Mouse (Mus musculus) midbrain, embryonic 11.5 days (tissue): Measurements from ENCODE around the gene Fxyd5. TPM values are rescaled to one million over a fixed set of nuclear protein-coding genes. Genes with fewer than 3 reads are reported as not detected.

Source experiments
- ATAC-seq: fragments of 200-750 bp; cut with Nextera tagmentation; 2 replicates; pipeline ENCODE4 v1.8.0; 2017; ENCODE audit warnings: moderate TSS enrichment, moderate library complexity; ENCODE audit not compliant: low FRiP score
- DNase-seq: peaks from one replicate; pipeline ENCODE4 v3.0.0; 2015; ENCODE audit warnings: low spot score; ENCODE audit errors: missing footprints
- H3K27ac ChIP-seq: fragments of 300-500 bp; sonication (generic); 2 replicates; pipeline ENCODE4 v1.5.1; 2014; ENCODE audit warnings: low read depth, low read length
- H3K27me3 ChIP-seq: fragments of 300-500 bp; sonication (generic); 2 replicates; pipeline ENCODE4 v1.6.1; 2014; ENCODE audit warnings: mild to moderate bottlenecking, low read length, moderate library complexity, mixed read lengths; ENCODE audit not compliant: control insufficient read depth, insufficient read depth
- H3K36me3 ChIP-seq: fragments of 300-500 bp; sonication (generic); 2 replicates; pipeline ENCODE4 v1.6.1; 2014; ENCODE audit warnings: mild to moderate bottlenecking, low read length, moderate library complexity, mixed read lengths; ENCODE audit not compliant: control insufficient read depth, insufficient read depth
- H3K4me1 ChIP-seq: fragments of 300-500 bp; sonication (generic); 2 replicates; pipeline ENCODE4 v1.6.1; 2014; ENCODE audit warnings: low read length; ENCODE audit not compliant: control insufficient read depth, insufficient read depth
- H3K4me2 ChIP-seq: fragments of 300-500 bp; sonication (generic); 2 replicates; pipeline ENCODE4 v1.6.1; 2014; ENCODE audit warnings: mild to moderate bottlenecking, moderate library complexity
- H3K4me3 ChIP-seq: fragments of 300-500 bp; sonication (generic); 2 replicates; pipeline ENCODE4 v1.5.1; 2014; ENCODE audit warnings: low read depth, low read length
- H3K9ac ChIP-seq: fragments of 300-500 bp; sonication (generic); 2 replicates; pipeline ENCODE4 v1.6.1; 2014; ENCODE audit warnings: low read length
- H3K9me3 ChIP-seq: fragments of 300-500 bp; sonication (generic); 2 replicates; pipeline ENCODE4 v1.6.1; 2016; ENCODE audit warnings: low read length; ENCODE audit not compliant: control insufficient read depth
- WGBS: fragments of 180-500 bp; shearing (Covaris S2); extraction: QIAGEN DNeasy Blood & Tissue Kit; methylation state at CpG from one replicate; pipeline ENCODE4 v1.1.7; 2014; 5-methylcytosine and 5-hydroxymethylcytosine counted together
- polyA plus RNA-seq: library from polyadenylated mRNA; unstranded; fragments of >200 nt; fragmentation: Nextera tagmentation; extraction: Ambion mirVana; gene quantifications from 2 replicates; pipeline ENCODE4 v1.2.1, GENCODE M21; 2014

The Fxyd5 gene
- polyA plus RNA-seq, 1 experiment from 2014 or later = 11.3 TPM

DNA sequence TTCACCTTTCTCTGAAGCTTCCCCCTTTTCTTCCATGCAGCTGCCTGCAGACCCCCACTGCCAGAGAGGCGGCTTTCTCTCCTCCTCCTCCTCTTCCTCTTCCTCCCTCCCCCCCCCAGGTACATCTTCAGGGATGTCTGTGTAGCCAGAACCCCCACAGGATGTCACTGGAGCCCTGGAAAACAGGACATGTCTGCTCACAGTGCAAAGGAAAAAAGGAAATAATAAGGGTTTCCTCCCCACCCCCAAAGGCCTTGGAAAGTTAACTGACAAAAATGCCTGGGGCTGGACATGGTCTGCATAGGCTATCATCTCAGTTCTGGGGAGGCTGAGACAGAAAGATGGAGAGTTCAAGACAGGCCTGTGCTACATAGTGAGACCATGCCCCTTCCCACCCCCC is 38.8 kb upstream of the Fxyd5 start:
- no peak overlapping the region for H3K27ac ChIP-seq
- H3K9ac ChIP-seq = no peak overlapping the region
- H3K9me3 ChIP-seq = no peaks in the 10 kb centered on the region
- no peak overlapping the region for H3K4me2 ChIP-seq
- ATAC-seq (no peak), DNase-seq (no peak)
- H3K27me3 ChIP-seq = no peaks in the 10 kb centered on the region
- peaks cover 4% of the 10 kb centered on the region; the same call in 1 of the 2 replicates for H3K4me1 ChIP-seq
- WGBS = 61% methylated on average over 1 of the region's 1 CpGs
- H3K36me3 ChIP-seq = no peaks in the 10 kb centered on the region
- no peak overlapping the region for H3K4me3 ChIP-seq

DNA sequence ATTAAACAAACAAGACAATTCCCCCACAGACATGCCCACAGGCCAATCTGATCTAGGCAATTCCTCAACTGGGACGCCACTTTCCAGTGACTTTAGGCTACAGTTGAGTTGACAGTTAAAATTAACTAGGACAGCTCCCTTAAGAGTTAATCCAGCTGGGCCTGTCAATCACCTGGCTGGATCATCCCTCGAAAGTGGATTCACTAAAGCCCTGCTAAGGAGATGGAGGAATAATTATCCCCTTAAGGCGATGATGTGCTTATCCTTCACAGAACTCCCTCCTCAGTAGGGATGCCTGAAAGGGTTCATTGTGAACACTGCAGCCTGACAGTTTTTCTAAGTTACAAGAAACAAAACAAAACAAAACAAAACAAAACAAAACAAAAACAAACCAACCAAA is 38.3 kb upstream of the Fxyd5 start:
- Histone ChIP-seq H3K27ac (no peak overlapping the region), H3K9ac (no peak overlapping the region), H3K4me2 (no peak overlapping the region), H3K4me1 (peaks cover 4% of the 10 kb centered on the region; the same call in 1 of the 2 replicates), H3K4me3 (no peak overlapping the region), H3K36me3 (no peaks in the 10 kb centered on the region), H3K27me3 (no peaks in the 10 kb centered on the region), H3K9me3 (no peaks in the 10 kb centered on the region)
- DNase-seq = no peak
- ATAC-seq = no peak
- 47% methylated on average over 3 of the region's 3 CpGs for WGBS

DNA sequence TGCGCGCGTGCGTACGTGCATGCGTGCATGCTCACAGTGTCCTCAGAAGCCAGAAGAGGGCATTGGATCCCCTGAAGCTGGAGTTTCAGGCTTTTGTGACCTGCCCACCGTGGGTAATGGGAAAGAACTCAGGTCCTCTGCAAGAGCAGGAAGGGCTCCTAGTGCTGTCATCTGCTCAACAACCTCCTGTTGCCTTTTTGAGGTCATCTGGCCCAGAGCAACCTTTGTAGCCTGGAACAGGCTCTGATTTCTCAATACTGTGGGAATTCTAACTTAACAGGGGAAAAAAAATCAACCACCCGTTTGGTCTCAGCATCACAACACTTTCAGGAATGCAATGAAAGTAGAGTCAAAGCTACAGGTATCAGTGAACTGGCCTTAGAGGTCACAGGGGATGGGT is 37.4 kb upstream of the Fxyd5 start:
- H3K4me3 ChIP-seq = no peak overlapping the region
- WGBS = 90% methylated on average over 8 of the region's 8 CpGs
- no peak for ATAC-seq
- H3K9me3 ChIP-seq = no peaks in the 10 kb centered on the region
- no peaks in the 10 kb centered on the region for H3K27me3 ChIP-seq
- H3K9ac ChIP-seq = no peak overlapping the region
- no peak for DNase-seq
- H3K36me3 ChIP-seq = no peaks in the 10 kb centered on the region
- no peaks in the 10 kb centered on the region for H3K4me1 ChIP-seq
- H3K27ac ChIP-seq = no peak overlapping the region
- H3K4me2 ChIP-seq = no peak overlapping the region

DNA sequence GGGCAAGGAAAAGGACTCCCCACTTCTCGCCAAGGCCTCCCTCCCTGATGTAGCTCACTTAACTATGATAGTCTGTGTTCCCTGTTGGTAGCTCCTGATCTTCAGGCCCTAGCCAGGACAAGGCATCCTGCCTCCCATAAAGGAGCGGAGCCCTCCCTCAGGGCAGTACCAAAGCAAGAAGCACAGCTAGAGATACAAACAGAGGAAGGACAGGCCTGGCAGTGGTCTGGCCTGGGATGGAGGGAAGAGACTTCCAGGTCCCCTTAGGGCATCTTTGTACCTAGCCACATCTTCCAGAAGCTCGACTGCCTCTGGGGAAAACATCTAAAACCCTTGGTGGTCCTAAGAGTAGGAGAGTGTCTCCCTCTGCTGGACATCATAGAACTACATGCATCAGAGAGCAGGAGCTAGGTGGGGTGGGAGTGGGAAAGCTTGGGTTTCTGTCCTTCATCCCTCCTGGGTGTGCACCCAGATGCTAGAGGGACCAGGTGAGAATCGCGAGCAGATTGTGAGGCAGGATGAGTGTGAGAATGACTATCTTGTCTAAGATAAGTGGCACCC is 35.7 kb upstream of the Fxyd5 start:
- WGBS = 42% methylated on average over 5 of the region's 5 CpGs
- Histone ChIP-seq H3K4me2 (no peak overlapping the region), H3K36me3 (no peaks in the 10 kb centered on the region), H3K4me1 (no peaks in the 10 kb centered on the region), H3K27me3 (no peaks in the 10 kb centered on the region), H3K4me3 (no peak overlapping the region), H3K9ac (no peak overlapping the region), H3K27ac (no peak overlapping the region), H3K9me3 (no peaks in the 10 kb centered on the region)
- no peak for ATAC-seq
- DNase-seq = peak; percentile 79

DNA sequence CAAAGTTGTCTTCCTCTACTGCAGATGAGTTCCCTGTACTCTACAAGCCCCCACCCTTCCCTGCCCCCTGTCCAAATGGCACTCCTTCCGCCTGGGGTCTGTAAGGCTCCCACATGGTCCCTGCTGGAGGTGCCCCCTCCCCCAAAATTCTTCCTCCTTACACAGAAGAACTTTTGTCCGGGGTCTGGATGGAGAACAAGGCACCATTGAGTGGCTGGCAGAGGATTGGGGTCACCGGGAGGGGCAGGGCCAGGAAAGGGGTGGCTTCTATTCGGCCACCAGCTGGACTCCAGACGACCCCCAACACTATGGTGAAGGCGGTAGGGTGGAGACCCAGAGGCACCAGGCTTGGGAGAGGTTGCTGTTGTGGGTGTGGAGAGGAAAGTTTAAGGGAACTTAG is 35.2 kb upstream of the Fxyd5 start:
- 66% methylated on average over 6 of the region's 6 CpGs for WGBS
- Histone ChIP-seq H3K27ac (no peak overlapping the region), H3K36me3 (no peaks in the 10 kb centered on the region)

DNA sequence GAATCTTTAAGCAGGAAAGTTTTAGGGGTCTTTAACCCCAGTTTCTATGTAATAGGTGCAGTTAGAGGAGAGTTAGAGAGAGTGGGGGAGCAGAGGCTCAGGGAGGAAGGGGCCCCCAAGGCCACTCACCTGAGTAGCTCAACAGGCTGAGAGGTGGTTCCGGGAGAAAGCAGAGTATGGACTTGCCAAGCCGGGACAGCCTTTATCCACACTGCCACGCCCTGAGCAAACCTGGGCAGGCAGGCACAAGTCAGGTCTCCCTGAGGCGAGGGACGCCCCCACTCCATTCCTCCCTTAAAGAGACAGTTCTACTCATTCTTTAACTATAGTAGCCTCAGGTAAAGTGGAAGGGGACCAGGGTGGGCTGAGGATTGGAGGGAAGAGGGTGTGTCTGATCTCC is 34.2 kb upstream of the Fxyd5 start, which contains the start of gene Fxyd3:
Gene Fxyd3 (minus strand): TSS at position 213 of the 400 bp plus-strand sequence.
- Histone ChIP-seq H3K27me3 (no peaks in the 10 kb centered on the region), H3K4me1 (no peaks in the 10 kb centered on the region), H3K36me3 (no peaks in the 10 kb centered on the region), H3K9ac (no peak within 1 kb of the TSS), H3K27ac (no peak within 1 kb of the TSS), H3K4me2 (no peak within 1 kb of the TSS), H3K4me3 (no peak within 1 kb of the TSS), H3K9me3 (no peaks in the 10 kb centered on the region)
- 61% methylated on average over 5 of the region's 5 CpGs for WGBS
- ATAC-seq = no peak
- DNase-seq = no peak

More for the DNA sequence above, 35.2 kb upstream of the Fxyd5 start:
- H3K4me1 ChIP-seq = no peaks in the 10 kb centered on the region
- H3K4me2 ChIP-seq = no peak overlapping the region
- no peak for ATAC-seq
- no peak for DNase-seq
- H3K4me3 ChIP-seq = no peak overlapping the region
- no peaks in the 10 kb centered on the region for H3K9me3 ChIP-seq
- H3K9ac ChIP-seq = no peak overlapping the region
- no peaks in the 10 kb centered on the region for H3K27me3 ChIP-seq

DNA sequence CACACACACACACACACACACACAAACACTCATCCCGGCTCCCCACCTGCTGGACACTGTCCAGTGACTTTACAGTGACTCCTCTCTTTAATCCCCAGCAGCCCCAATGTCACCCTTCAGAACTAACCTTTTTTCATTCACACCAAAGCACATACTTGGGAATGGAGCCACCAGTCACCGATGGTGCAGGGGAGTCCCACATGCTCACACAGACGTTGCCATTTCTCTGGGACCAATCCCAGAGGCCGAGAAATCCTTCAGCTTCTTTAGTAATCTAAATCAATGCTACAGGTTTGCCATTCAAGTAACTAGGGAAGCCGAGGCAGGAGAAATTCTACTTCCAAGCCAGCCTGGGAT is 32.4 kb upstream of the Fxyd5 start:
- no peak overlapping the region for H3K4me2 ChIP-seq
- DNase-seq = no peak
- no peak overlapping the region for H3K9ac ChIP-seq
- no peaks in the 10 kb centered on the region for H3K9me3 ChIP-seq
- ATAC-seq = no peak
- H3K4me3 ChIP-seq = no peak overlapping the region
- H3K27ac ChIP-seq = no peak overlapping the region
- 85% methylated on average over 5 of the region's 5 CpGs for WGBS
- H3K4me1 ChIP-seq = no peaks in the 10 kb centered on the region
- H3K36me3 ChIP-seq = no peaks in the 10 kb centered on the region
- H3K27me3 ChIP-seq = no peaks in the 10 kb centered on the region

DNA sequence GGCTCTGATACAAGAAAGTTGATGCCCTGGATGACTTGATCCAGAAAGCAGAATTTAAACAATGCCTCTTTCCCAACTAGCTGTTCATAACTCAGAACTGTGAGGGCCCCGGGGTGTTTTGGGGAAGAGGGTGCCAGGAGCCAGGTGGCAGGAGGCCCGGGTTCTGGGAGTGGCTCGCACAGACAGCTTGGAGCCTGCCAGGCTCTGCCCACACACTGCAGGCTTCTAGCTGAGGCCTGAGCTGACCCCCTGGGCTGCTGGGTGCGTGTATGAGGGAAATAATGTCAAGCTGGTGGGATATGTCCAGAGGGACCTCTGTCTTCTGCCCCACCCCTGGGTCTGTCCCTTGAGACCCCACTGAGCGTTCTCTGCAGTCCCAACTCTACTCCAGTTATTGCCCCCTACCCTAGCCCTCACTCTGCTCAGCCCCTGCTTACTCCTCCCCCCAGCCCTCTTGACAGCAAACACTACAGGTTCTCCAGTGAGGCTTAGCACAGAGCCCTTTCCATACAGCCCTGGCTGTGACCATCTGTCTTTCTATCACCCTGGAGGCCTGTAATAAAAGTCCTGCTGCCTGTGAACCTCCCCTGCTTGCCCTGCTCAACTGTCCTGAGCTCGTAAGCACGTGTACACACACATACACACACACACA is 31.9 kb upstream of the Fxyd5 start:
- Histone ChIP-seq H3K9ac (no peak overlapping the region), H3K9me3 (no peaks in the 10 kb centered on the region), H3K4me1 (no peaks in the 10 kb centered on the region), H3K36me3 (no peaks in the 10 kb centered on the region), H3K4me2 (no peak overlapping the region), H3K4me3 (no peak overlapping the region), H3K27me3 (no peaks in the 10 kb centered on the region), H3K27ac (no peak overlapping the region)
- DNase-seq (no peak), ATAC-seq (peak; percentile 48)
- WGBS = 77% methylated on average over 7 of the region's 7 CpGs

DNA sequence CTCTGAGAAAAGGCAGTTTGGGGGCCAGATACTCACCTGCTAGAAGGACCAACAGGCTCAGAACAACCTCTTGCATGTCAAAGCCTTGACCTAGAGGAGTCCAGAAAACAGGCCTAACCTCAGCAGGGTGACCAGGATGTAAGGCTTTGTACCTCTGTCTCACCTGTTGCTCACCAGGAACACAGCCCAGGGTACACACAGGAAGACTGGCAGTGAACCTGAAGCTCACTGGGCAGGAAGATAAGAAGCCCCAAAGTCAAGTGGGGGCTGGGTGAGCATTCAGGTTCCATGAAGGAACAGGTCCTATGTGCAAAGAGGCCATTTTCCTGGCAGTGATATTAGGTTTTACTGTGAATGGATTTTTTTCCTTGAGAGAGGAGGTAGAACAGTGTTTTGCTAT is 31.3 kb upstream of the Fxyd5 start:
- H3K9me3 ChIP-seq = no peaks in the 10 kb centered on the region
- no peak overlapping the region for H3K4me3 ChIP-seq
- DNase-seq (no peak), ATAC-seq (no peak)
- no peak overlapping the region for H3K4me2 ChIP-seq
- H3K27me3 ChIP-seq = no peaks in the 10 kb centered on the region
- H3K9ac ChIP-seq = no peak overlapping the region
- H3K4me1 ChIP-seq = no peaks in the 10 kb centered on the region
- H3K27ac ChIP-seq = no peak overlapping the region
- H3K36me3 ChIP-seq = no peaks in the 10 kb centered on the region
